Mouse (Mus musculus) hindbrain, embryonic 11.5 days (tissue): ENCODE measurements around the gene Mdga2. TPM values are rescaled to one million over a fixed set of nuclear protein-coding genes. Genes with fewer than 3 reads are reported as not detected.
A peak's percentile ranks its signal among the peaks of the same experiment; 100 is the strongest.

ENCODE experiments used
- ATAC-seq: fragments of 200-750 bp; cut with Nextera tagmentation; 2 replicates; pipeline ENCODE4 v1.8.0; 2017; ENCODE audit warnings: mild to moderate bottlenecking, moderate TSS enrichment, moderate library complexity; ENCODE audit not compliant: low FRiP score
- DNase-seq: peaks from one replicate; pipeline ENCODE4 v3.0.0-alpha.2; 2015; ENCODE audit warnings: low spot score
- H3K27ac ChIP-seq: fragments of 300-500 bp; sonication (generic); 2 replicates; pipeline ENCODE4 v1.5.1; 2014; ENCODE audit warnings: mild to moderate bottlenecking, low read depth, low read length
- H3K27me3 ChIP-seq: fragments of 300-500 bp; sonication (generic); 2 replicates; pipeline ENCODE4 v1.6.1; 2014; ENCODE audit warnings: mild to moderate bottlenecking, low read length, moderate library complexity, mixed read lengths; ENCODE audit not compliant: control insufficient read depth, insufficient read depth
- H3K36me3 ChIP-seq: fragments of 300-500 bp; sonication (generic); 2 replicates; pipeline ENCODE4 v1.6.1; 2014; ENCODE audit warnings: mild to moderate bottlenecking, low read length, moderate library complexity, mixed read lengths; ENCODE audit not compliant: control insufficient read depth, insufficient read depth
- H3K4me1 ChIP-seq: fragments of 300-500 bp; sonication (generic); replicated peaks from 2 replicates; pipeline ENCODE4 v1.6.1; 2014; ENCODE audit warnings: low read length, mixed read lengths; ENCODE audit not compliant: control insufficient read depth, insufficient read depth
- H3K4me2 ChIP-seq: fragments of 300-500 bp; sonication (generic); replicated peaks from 2 replicates; pipeline ENCODE4 v1.6.1; 2014; ENCODE audit warnings: mild to moderate bottlenecking, low read depth, low read length
- H3K4me3 ChIP-seq: fragments of 300-500 bp; sonication (generic); 2 replicates; pipeline ENCODE4 v1.5.1; 2014; ENCODE audit warnings: low read depth, low read length
- H3K9ac ChIP-seq: fragments of 300-500 bp; sonication (generic); 2 replicates; pipeline ENCODE4 v1.6.1; 2014; ENCODE audit warnings: low read depth, low read length
- H3K9me3 ChIP-seq: fragments of 300-500 bp; sonication (generic); 2 replicates; pipeline ENCODE4 v1.6.1; 2016; ENCODE audit warnings: low read length; ENCODE audit not compliant: control insufficient read depth
- WGBS: fragments of 180-500 bp; shearing (Covaris S2); extraction: QIAGEN DNeasy Blood & Tissue Kit; methylation state at CpG from one replicate; pipeline ENCODE4 v1.1.7; 2014; 5-methylcytosine and 5-hydroxymethylcytosine counted together
- polyA plus RNA-seq: library from polyadenylated mRNA; unstranded; fragments of >200 nt; fragmentation: Nextera tagmentation; extraction: Ambion mirVana; gene quantifications from 2 replicates; pipeline ENCODE4 v1.2.1, GENCODE M21; 2014

Gene Mdga2
- polyA plus RNA-seq, result 5.1 and 7.2 TPM in 2 replicates

- WGBS, result under 1% methylated on average over 55 of the region's 61 CpGs
- Histone ChIP-seq H3K4me2 (peak within 1 kb of the TSS; percentile 94), H3K4me1 (no peaks in the 10 kb centered on the region), H3K4me3 (peak within 1 kb of the TSS; percentile 73), H3K9ac (peak within 1 kb of the TSS; percentile 75), H3K27ac (peak within 1 kb of the TSS; percentile 73), H3K9me3 (no peaks in the 10 kb centered on the region), H3K27me3 (no peaks in the 10 kb centered on the region), H3K36me3 (no peaks in the 10 kb centered on the region)
- peak; percentile 81 for ATAC-seq
- peak; percentile 74 for DNase-seq
These were observed at the start of gene Mdga2 for GRCm38 (mm10) chr12:67222221-67223025. Gene Mdga2 (minus strand): TSS chr12:67222549.

GRCm38 (mm10) chr12:67267409-67267808 lies 45.1 kb upstream of the Mdga2 start:
- Histone ChIP-seq H3K4me1 (no peaks in the 10 kb centered on the region), H3K27me3 (no peaks in the 10 kb centered on the region), H3K36me3 (no peaks in the 10 kb centered on the region), H3K4me3 (no peak overlapping the region), H3K4me2 (no peak overlapping the region), H3K27ac (no peak overlapping the region), H3K9me3 (no peaks in the 10 kb centered on the region), H3K9ac (no peak overlapping the region)
- 95% methylated on average over 1 of the region's 1 CpGs for WGBS
- DNase-seq (peak; percentile 12), ATAC-seq (no peak)

GRCm38 (mm10) chr12:67223530-67223929 lies 1.2 kb upstream of the Mdga2 start:
- Histone ChIP-seq H3K27ac (no peak overlapping the region), H3K4me3 (no peak overlapping the region), H3K27me3 (no peaks in the 10 kb centered on the region), H3K4me2 (no peak overlapping the region), H3K4me1 (no peaks in the 10 kb centered on the region), H3K9ac (no peak overlapping the region), H3K9me3 (no peaks in the 10 kb centered on the region), H3K36me3 (no peaks in the 10 kb centered on the region)
- WGBS, result 37% methylated on average over 1 of the region's 1 CpGs
- ATAC-seq (no peak), DNase-seq (no peak)

GRCm38 (mm10) chr12:67221329-67222220 lies 774 bp downstream of the Mdga2 start:
- ATAC-seq, result peak; percentile 74
- peak; percentile 76 for DNase-seq
- no peaks in the 10 kb centered on the region for H3K27me3 ChIP-seq
- H3K4me1 ChIP-seq, result no peaks in the 10 kb centered on the region
- H3K4me3 ChIP-seq, result peak overlapping the region; percentile 73
- H3K9ac ChIP-seq, result peak overlapping the region; percentile 75
- H3K36me3 ChIP-seq, result no peaks in the 10 kb centered on the region
- H3K4me2 ChIP-seq, result peak overlapping the region; percentile 94
- H3K9me3 ChIP-seq, result no peaks in the 10 kb centered on the region
- WGBS, result under 1% methylated on average over 62 of the region's 78 CpGs
- peak overlapping the region; percentile 73 for H3K27ac ChIP-seq

GRCm38 (mm10) chr12:67220641-67221231 lies 1.6 kb downstream of the Mdga2 start:
- Histone ChIP-seq H3K9me3 (no peaks in the 10 kb centered on the region), H3K27me3 (no peaks in the 10 kb centered on the region), H3K4me2 (peak overlapping the region; percentile 94), H3K4me1 (no peaks in the 10 kb centered on the region), H3K9ac (peak overlapping the region; percentile 75; the same call in 1 of the 2 replicates), H3K36me3 (no peaks in the 10 kb centered on the region), H3K4me3 (peak overlapping the region; percentile 73), H3K27ac (0 out of 2 replicates have a peak overlapping the region, but pooled peaks have one; percentile 17)
- DNase-seq (peak; percentile 67), ATAC-seq (peak; percentile 43)
- under 1% methylated on average over 41 of the region's 43 CpGs for WGBS

- H3K9ac ChIP-seq, result no peak overlapping the region; the same call in 1 of the 2 replicates
- no peaks in the 10 kb centered on the region for H3K4me1 ChIP-seq
- no peaks in the 10 kb centered on the region for H3K27me3 ChIP-seq
- WGBS, result 3% methylated on average over 6 of the region's 6 CpGs
- DNase-seq, result peak; percentile 34
- no peak overlapping the region for H3K27ac ChIP-seq
- ATAC-seq, result no peak
- no peaks in the 10 kb centered on the region for H3K9me3 ChIP-seq
- H3K36me3 ChIP-seq, result no peaks in the 10 kb centered on the region
- peak overlapping the region; percentile 73 for H3K4me3 ChIP-seq
- peak overlapping the region; percentile 94 for H3K4me2 ChIP-seq
These were observed 2.3 kb downstream of the Mdga2 start for GRCm38 (mm10) chr12:67220041-67220440.

GRCm38 (mm10) chr12:67219564-67219963 lies 2.8 kb downstream of the Mdga2 start:
- peak overlapping the region; percentile 23; the same call in 1 of the 2 replicates for H3K4me2 ChIP-seq
- no peak for ATAC-seq
- WGBS, result 19% methylated on average over 5 of the region's 5 CpGs
- no peak overlapping the region for H3K27ac ChIP-seq
- DNase-seq, result peak; percentile 19
- no peaks in the 10 kb centered on the region for H3K27me3 ChIP-seq
- H3K9me3 ChIP-seq, result no peaks in the 10 kb centered on the region
- no peak overlapping the region for H3K9ac ChIP-seq
- H3K4me3 ChIP-seq, result no peak overlapping the region
- no peaks in the 10 kb centered on the region for H3K4me1 ChIP-seq
- no peaks in the 10 kb centered on the region for H3K36me3 ChIP-seq

GRCm38 (mm10) chr12:67212801-67213200 lies 9.5 kb downstream of the Mdga2 start:
- H3K27ac ChIP-seq, result no peak overlapping the region
- ATAC-seq (no peak), DNase-seq (no peak)
- H3K4me2 ChIP-seq, result no peak overlapping the region
- no peaks in the 10 kb centered on the region for H3K36me3 ChIP-seq
- no peaks in the 10 kb centered on the region for H3K4me1 ChIP-seq
- WGBS, result 83% methylated on average over 2 of the region's 2 CpGs
- H3K4me3 ChIP-seq, result no peak overlapping the region
- no peaks in the 10 kb centered on the region for H3K9me3 ChIP-seq
- no peaks in the 10 kb centered on the region for H3K27me3 ChIP-seq
- H3K9ac ChIP-seq, result no peak overlapping the region
